Mouse (Mus musculus): ENCODE measurements at regions not wholly inside any gene's neighbourhood (a gene's known extent, or its start where the extent isn't known, plus 50 kb on each side); places are given as distances from the start of the nearest gene placed in this dataset.
A peak's percentile ranks its signal among the peaks of the same experiment; 100 is the strongest.

- DNase-seq, result no peak
Observed at GRCm38 (mm10) chr2:167878255-167878865, 53.5 kb upstream of the Ptpn1 start.

GRCm38 (mm10) chr2:167877254-167877870 lies 54.5 kb upstream of the Ptpn1 start:
- DNase-seq, result peak; percentile 45

- DNase-seq, result no peak
Observed at GRCm38 (mm10) chr2:167872507-167872906, 59.4 kb upstream of the Ptpn1 start.

GRCm38 (mm10) chr2:167870153-167870552 lies 61.7 kb upstream of the Ptpn1 start:
- no peak for DNase-seq

GRCm38 (mm10) chr2:167866751-167867150 lies 65.1 kb upstream of the Ptpn1 start:
- peak; percentile 94 for DNase-seq

GRCm38 (mm10) chr2:167865525-167865924 lies 66.3 kb upstream of the Ptpn1 start:
- no peak for DNase-seq

GRCm38 (mm10) chr2:167864672-167865071 lies 67.2 kb upstream of the Ptpn1 start:
- DNase-seq, result no peak

- peak; percentile 69 for DNase-seq
Observed at GRCm38 (mm10) chr2:167864228-167864627, 67.6 kb upstream of the Ptpn1 start.

- peak; percentile 61 for DNase-seq
Observed at GRCm38 (mm10) chr2:167863616-167864015, 68.2 kb upstream of the Ptpn1 start.

GRCm38 (mm10) chr2:167861178-167861520 lies 70.7 kb upstream of the Ptpn1 start:
- DNase-seq, result peak; percentile 85

GRCm38 (mm10) chr2:167860457-167861177 lies 71.2 kb upstream of the Ptpn1 start:
- DNase-seq, result peak; percentile 98

- no peak for DNase-seq
Observed at GRCm38 (mm10) chr2:167859575-167859974, 72.3 kb upstream of the Ptpn1 start.

GRCm38 (mm10) chr2:167858346-167858745 lies 73.5 kb upstream of the Ptpn1 start:
- DNase-seq, result peak; percentile 42

- no peak for DNase-seq
Observed at GRCm38 (mm10) chr2:167857911-167858310, 73.9 kb upstream of the Ptpn1 start.

- DNase-seq, result no peak
Observed at GRCm38 (mm10) chr2:167856920-167857475, 74.9 kb upstream of the Ptpn1 start.

- no peak for DNase-seq
Observed at GRCm38 (mm10) chr2:167856020-167856419, 75.8 kb upstream of the Ptpn1 start.

GRCm38 (mm10) chr2:167854060-167854459 lies 77.8 kb upstream of the Ptpn1 start:
- DNase-seq, result no peak

GRCm38 (mm10) chr2:167853411-167853821 lies 78.4 kb upstream of the Ptpn1 start:
- DNase-seq, result peak; percentile 81

GRCm38 (mm10) chr2:167852582-167852981 lies 79.3 kb upstream of the Ptpn1 start:
- peak; percentile 95 for DNase-seq

- DNase-seq, result peak; percentile 91
Observed at GRCm38 (mm10) chr2:167851216-167851896, 80.5 kb upstream of the Ptpn1 start.

GRCm38 (mm10) chr2:167849999-167850552 lies 81.8 kb upstream of the Ptpn1 start:
- no peak for DNase-seq
